Mouse (Mus musculus) testis, adult 2 months (tissue): ENCODE data around the gene Hsp90ab1. TPM values are rescaled to one million over a fixed set of nuclear protein-coding genes. Genes with fewer than 3 reads are reported as not detected.

Source experiments
- H3K27ac ChIP-seq: fragments of 200-500 bp; 2 replicates; pipeline ENCODE4 v1.5.1; 2012; ENCODE audit warnings: low read depth, low read length; ENCODE audit not compliant: control insufficient read depth, insufficient read depth
- H3K27me3 ChIP-seq: fragments of 200-500 bp; 2 replicates; pipeline ENCODE4 v1.6.1; 2012; ENCODE audit warnings: mild to moderate bottlenecking, low read length, moderate library complexity; ENCODE audit not compliant: control insufficient read depth, insufficient read depth
- H3K36me3 ChIP-seq: fragments of 200-500 bp; 2 replicates; pipeline ENCODE4 v1.6.1; 2012; ENCODE audit warnings: mild to moderate bottlenecking, low read length; ENCODE audit not compliant: control insufficient read depth, insufficient read depth
- H3K4me1 ChIP-seq: fragments of 200-500 bp; 2 replicates; pipeline ENCODE4 v1.6.1; 2012; ENCODE audit warnings: low read length; ENCODE audit not compliant: control insufficient read depth, insufficient read depth
- H3K4me3 ChIP-seq: fragments of 200-500 bp; 2 replicates; pipeline ENCODE4 v1.5.1; 2012; ENCODE audit warnings: low read depth, mild to moderate bottlenecking, low read length, moderate library complexity, mixed read lengths; ENCODE audit not compliant: control insufficient read depth
- CTCF ChIP-seq: fragments of 200-500 bp; IDR thresholded peaks from 2 replicates; pipeline ENCODE4 v1.5.1; 2012; ENCODE audit warnings: low read depth, mild to moderate bottlenecking, inconsistent platforms, low read length, moderate library complexity; ENCODE audit not compliant: control insufficient read depth, insufficient read depth, insufficient replicate concordance
- POLR2A ChIP-seq: fragments of 200-500 bp; IDR thresholded peaks from 2 replicates; pipeline ENCODE4 v1.6.1; 2012; ENCODE audit warnings: low read depth, mild to moderate bottlenecking, inconsistent platforms, low read length, moderate library complexity; ENCODE audit not compliant: control insufficient read depth
- polyA plus RNA-seq: library from polyadenylated mRNA; depleted of rRNA; stranded (reverse); fragments of >200 nt; gene quantifications from 2 replicates; pipeline ENCODE4 v1.2.3, GENCODE M21; 2012

The Hsp90ab1 gene
- polyA plus RNA-seq, 1 experiment, result 109 TPM

- H3K36me3 ChIP-seq, result no peaks in the 10 kb centered on the region
- H3K4me3 ChIP-seq, result no peak overlapping the region
- H3K27me3 ChIP-seq, result no peaks in the 10 kb centered on the region
- no peak for TF ChIP-seq POLR2A
- no peak for TF ChIP-seq CTCF
- peaks cover 11% of the 10 kb centered on the region for H3K4me1 ChIP-seq
- H3K27ac ChIP-seq, result no peak overlapping the region
Measured at GRCm38 (mm10) chr17:45578242-45578641, 5.2 kb upstream of the Hsp90ab1 start.

DNA sequence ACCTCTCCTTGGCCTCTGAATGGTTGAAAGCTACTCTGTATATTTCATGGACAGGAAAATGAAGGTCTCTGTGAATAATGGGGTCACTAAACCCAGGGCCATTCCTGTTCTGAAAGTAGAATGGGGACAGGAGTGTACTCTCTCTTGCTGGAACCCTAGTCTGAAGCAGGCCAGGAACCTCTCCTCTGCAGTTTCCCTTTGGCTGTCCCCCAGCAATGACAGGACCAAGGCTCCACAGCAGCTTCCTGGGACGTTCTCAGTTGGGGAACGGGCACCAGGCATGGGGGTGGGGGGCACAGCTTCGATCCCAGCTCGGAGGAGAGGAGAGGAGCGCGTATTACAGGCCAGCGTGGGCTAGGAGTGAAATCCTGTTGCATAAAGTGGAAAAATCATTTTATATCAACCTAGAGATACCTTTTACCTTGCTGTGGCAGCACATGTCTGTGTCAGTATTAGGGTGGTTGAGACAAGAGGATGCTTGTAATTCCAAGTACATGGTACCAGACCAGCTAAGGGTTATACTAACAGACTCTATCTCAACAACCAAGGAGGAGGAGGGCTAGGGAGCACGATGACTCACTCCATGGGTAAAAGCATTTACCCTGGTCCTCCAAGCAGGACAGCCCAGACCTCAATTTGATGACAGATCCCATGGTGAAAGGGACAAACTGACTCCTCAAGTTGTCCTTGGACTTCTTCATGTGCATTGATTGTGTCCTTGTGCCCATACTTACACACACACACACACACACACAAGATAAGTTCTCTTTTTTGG is 2.2 kb upstream of the Hsp90ab1 start:
- Histone ChIP-seq H3K4me3 (no peak overlapping the region), H3K36me3 (peaks cover 4% of the 10 kb centered on the region; the same call in 1 of the 2 replicates), H3K27ac (peak overlapping the region; percentile 98), H3K4me1 (peaks cover 11% of the 10 kb centered on the region), H3K27me3 (no peaks in the 10 kb centered on the region)
- TF ChIP-seq CTCF (no peak), POLR2A (no peak)

DNA sequence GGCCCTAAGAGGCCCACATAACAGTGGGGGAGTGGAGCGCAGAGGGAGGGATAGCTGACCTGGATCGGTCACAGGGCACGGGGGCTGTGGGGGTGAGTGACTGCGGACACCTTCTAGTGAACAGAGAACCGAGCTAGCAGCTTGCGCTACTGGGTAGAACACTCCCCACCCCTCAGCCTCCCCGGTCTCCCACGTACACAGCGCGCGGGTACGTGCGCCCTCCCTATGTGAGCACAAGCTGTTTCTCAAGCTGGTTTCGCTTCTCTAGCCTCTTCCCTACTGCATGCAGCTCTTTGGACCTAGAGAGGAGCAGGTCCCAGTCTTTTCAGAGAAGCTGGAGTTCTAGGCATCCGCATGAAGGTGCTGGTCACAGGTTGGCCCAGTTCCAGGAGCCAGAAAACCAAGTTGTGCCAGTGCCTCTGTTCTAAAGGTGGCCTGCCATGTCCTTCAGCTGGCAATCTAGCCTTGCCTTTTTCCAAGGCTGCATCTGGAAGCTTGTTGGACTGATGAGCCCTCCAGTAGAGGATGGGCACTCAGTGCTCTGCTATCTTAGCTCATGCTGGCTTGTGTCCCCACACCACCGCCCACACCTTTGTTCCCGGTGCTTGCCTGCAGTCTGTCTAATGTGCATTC is 1.2 kb upstream of the Hsp90ab1 start:
- Histone ChIP-seq H3K36me3 (peaks cover 4% of the 10 kb centered on the region), H3K27me3 (no peaks in the 10 kb centered on the region), H3K4me1 (peaks cover 11% of the 10 kb centered on the region), H3K4me3 (peak overlapping the region; percentile 90), H3K27ac (peak overlapping the region; percentile 98)
- TF ChIP-seq POLR2A (peak; percentile 24; the same call in 1 of the 2 replicates), CTCF (no peak)

- peak overlapping the region; percentile 90 for H3K4me3 ChIP-seq
- peaks cover 11% of the 10 kb centered on the region for H3K4me1 ChIP-seq
- no peak for TF ChIP-seq CTCF
- TF ChIP-seq POLR2A, result peak; percentile 48; the same call in 1 of the 2 replicates
- H3K36me3 ChIP-seq, result peaks cover 4% of the 10 kb centered on the region
- no peaks in the 10 kb centered on the region for H3K27me3 ChIP-seq
- peak overlapping the region; percentile 98 for H3K27ac ChIP-seq
Measured at GRCm38 (mm10) chr17:45573780-45574123, 681 bp upstream of the Hsp90ab1 start.

- Histone ChIP-seq H3K4me1 (peaks cover 11% of the 10 kb centered on the region), H3K27me3 (no peaks in the 10 kb centered on the region), H3K4me3 (peak overlapping the region; percentile 90), H3K36me3 (peaks cover 4% of the 10 kb centered on the region), H3K27ac (peak overlapping the region; percentile 88)
- TF ChIP-seq CTCF, result no peak
- TF ChIP-seq POLR2A, result no peak
Measured at GRCm38 (mm10) chr17:45572103-45573086, 676 bp downstream of the Hsp90ab1 start.

DNA sequence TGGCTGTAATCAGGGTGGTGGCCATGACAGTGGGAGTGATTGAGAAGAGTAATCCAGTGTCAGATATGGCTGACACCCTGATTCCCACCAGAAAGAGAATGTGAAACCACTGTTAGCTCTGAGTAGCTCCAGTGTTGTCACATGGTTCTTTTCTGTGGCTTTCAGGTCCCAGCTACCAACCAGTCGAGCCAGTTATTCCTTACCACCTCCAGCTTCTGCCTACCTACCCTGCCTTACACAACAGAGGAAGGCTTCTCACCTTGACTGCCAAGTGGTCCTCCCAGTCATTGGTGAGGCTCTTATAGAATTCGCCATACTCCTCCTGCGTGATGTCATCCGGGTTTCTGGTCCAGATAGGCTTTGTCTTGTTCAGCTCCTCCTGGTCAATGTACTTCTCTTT is 3.1 kb downstream of the Hsp90ab1 start:
- H3K4me1 ChIP-seq, result peaks cover 13% of the 10 kb centered on the region
- H3K27me3 ChIP-seq, result no peaks in the 10 kb centered on the region
- H3K36me3 ChIP-seq, result peaks cover 4% of the 10 kb centered on the region
- H3K4me3 ChIP-seq, result no peak overlapping the region
- no peak overlapping the region for H3K27ac ChIP-seq
- TF ChIP-seq POLR2A, result no peak
- no peak for TF ChIP-seq CTCF
